Mouse (Mus musculus): Measurements from ENCODE around the gene Blmh. TPM values are rescaled to one million over a fixed set of nuclear protein-coding genes. Genes with fewer than 3 reads are reported as not detected.
"Not testable (repeated sequence)": the region's sequence is repeated elsewhere in the genome, so short reads cannot be mapped to it uniquely, and the experiment has no call there.

Blmh gene
- polyA plus RNA-seq, 1 experiment from 2014 or later = 139 TPM

DNA sequence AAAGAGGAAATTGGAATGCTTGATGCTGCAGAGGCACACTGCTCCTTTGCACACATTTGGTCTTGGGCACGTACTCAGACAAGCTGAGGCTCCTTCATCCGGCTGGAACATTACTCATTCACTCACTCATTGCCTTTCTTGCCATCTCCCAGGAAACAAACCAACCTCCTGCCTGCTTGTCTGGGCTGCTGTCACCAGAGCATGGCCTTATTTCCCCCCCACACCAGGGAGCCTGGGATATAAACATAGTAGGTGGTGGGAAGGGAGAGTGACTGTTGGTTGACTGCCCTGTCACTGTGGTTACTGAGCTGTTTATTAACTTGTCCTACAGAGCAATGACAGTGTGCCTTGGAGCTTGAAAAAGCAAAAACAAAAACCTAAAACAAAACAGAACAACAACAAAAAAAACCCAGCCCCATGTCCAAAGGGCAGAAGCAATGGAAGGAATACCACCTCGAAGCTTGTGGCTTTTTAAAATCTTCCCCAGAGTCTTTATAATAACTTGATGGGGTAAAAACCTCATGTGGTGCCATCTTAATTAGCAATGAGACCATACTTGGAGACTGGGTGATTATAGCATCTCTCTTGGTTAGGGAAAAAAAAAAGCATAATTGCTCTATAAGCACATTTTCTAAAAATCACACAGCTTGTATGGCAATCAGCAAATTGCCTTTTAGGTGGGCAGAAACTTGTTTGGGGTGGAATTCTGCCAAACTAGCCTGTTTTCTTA lies 13.1 kb upstream of the Blmh start:
- H3K36me3 ChIP-seq (ENCODE audit: control insufficient read depth, insufficient read depth, low read length) = no peaks in the 10 kb centered on the region
- peak overlapping the region; percentile 44; the same call in 1 of the 2 replicates for H3K27ac ChIP-seq (ENCODE audit: low read depth, low read length)
- no peak overlapping the region for H3K4me3 ChIP-seq (ENCODE audit: low read length)
- peaks cover 12% of the 10 kb centered on the region for H3K4me1 ChIP-seq (ENCODE audit: control insufficient read depth, insufficient read depth, low read depth, low read length)
- H3K27me3 ChIP-seq (replicated peaks; ENCODE audit: control insufficient read depth, insufficient read depth, low read length) = no peaks in the 10 kb centered on the region
- no peaks in the 10 kb centered on the region for H3K9me3 ChIP-seq (ENCODE audit: control insufficient read depth, low read length)
- ATAC-seq = peak; percentile 89
- no peak overlapping the region for H3K4me2 ChIP-seq (ENCODE audit: low read length)
- WGBS = 7% methylated on average over 3 of the region's 3 CpGs
- H3K9ac ChIP-seq (ENCODE audit: low read depth, low read length) = no peak overlapping the region

DNA sequence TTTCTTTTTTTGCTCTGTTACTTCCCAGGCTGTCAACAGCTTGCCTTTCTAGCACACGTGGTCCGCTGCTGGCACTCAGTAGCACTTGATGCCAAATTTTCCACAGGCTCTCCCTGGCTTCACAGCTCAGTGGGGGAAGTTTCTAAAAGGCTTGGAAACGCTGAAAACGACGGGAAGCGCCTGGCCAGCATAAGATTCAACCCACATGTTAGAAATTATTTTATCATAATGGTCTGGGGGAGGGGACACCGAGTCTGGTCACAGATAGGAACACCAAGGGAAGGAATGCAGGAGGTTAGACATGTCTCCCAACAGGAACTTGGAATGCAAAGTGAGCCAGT lies 12.6 kb upstream of the Blmh start:
- ATAC-seq = peak; percentile 73; the same call in 1 of the 2 replicates
- WGBS = 25% methylated on average over 7 of the region's 7 CpGs

DNA sequence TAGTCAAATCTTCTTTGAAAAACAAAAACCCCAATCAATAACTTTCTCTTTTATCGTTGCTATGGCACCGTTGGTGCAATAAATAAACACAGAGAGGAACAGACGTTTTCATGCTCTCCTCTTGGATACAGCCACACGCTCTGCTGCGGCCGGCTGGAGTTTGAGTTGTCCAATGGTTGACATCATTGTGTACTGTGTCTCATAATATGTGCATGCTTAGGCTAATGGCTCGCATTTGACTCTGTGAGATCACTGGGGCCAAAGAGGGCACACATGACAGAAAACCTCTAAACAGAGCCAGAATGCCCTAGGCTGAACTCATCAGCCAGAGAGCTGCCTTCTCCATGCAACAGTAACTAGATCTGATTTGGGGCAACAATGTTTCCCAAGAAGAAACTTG lies 10.2 kb upstream of the Blmh start:
- H3K4me2 ChIP-seq (ENCODE audit: low read length) = no peak overlapping the region
- H3K4me1 ChIP-seq (ENCODE audit: control insufficient read depth, insufficient read depth, low read depth, low read length) = peaks cover 12% of the 10 kb centered on the region
- WGBS = 67% methylated on average over 7 of the region's 7 CpGs
- no peak for ATAC-seq
- H3K36me3 ChIP-seq (ENCODE audit: control insufficient read depth, insufficient read depth, low read length) = no peaks in the 10 kb centered on the region
- no peak overlapping the region for H3K27ac ChIP-seq (ENCODE audit: low read depth, low read length)
- H3K27me3 ChIP-seq (replicated peaks; ENCODE audit: control insufficient read depth, insufficient read depth, low read length) = no peaks in the 10 kb centered on the region
- no peak overlapping the region for H3K9ac ChIP-seq (ENCODE audit: low read depth, low read length)
- no peak overlapping the region for H3K4me3 ChIP-seq (ENCODE audit: low read length)
- H3K9me3 ChIP-seq (ENCODE audit: control insufficient read depth, low read length) = no peaks in the 10 kb centered on the region

More for the DNA sequence above, 12.6 kb upstream of the Blmh start:
- Histone ChIP-seq H3K4me1 (ENCODE audit: control insufficient read depth, insufficient read depth, low read depth, low read length) (peaks cover 12% of the 10 kb centered on the region), H3K4me2 (ENCODE audit: low read length) (no peak overlapping the region), H3K27ac (ENCODE audit: low read depth, low read length) (no peak overlapping the region; the same call in 1 of the 2 replicates), H3K9me3 (ENCODE audit: control insufficient read depth, low read length) (no peaks in the 10 kb centered on the region), H3K27me3 (replicated peaks; ENCODE audit: control insufficient read depth, insufficient read depth, low read length) (no peaks in the 10 kb centered on the region), H3K9ac (ENCODE audit: low read depth, low read length) (no peak overlapping the region), H3K36me3 (ENCODE audit: control insufficient read depth, insufficient read depth, low read length) (no peaks in the 10 kb centered on the region), H3K4me3 (ENCODE audit: low read length) (no peak overlapping the region)

- H3K9me3 ChIP-seq (ENCODE audit: control insufficient read depth, low read length) = no peaks in the 10 kb centered on the region
- no peaks in the 10 kb centered on the region for H3K27me3 ChIP-seq (replicated peaks; ENCODE audit: control insufficient read depth, insufficient read depth, low read length)
- no peaks in the 10 kb centered on the region for H3K36me3 ChIP-seq (ENCODE audit: control insufficient read depth, insufficient read depth, low read length)
- 39% methylated on average over 13 of the region's 13 CpGs for WGBS
- no peak for ATAC-seq
- H3K9ac ChIP-seq (ENCODE audit: low read depth, low read length) = no peak overlapping the region
- H3K4me2 ChIP-seq (ENCODE audit: low read length) = no peak overlapping the region
- peaks cover 6% of the 10 kb centered on the region; the same call in 1 of the 2 replicates for H3K4me1 ChIP-seq (ENCODE audit: control insufficient read depth, insufficient read depth, low read depth, low read length)
- H3K4me3 ChIP-seq (ENCODE audit: low read length) = no peak overlapping the region
- no peak overlapping the region for H3K27ac ChIP-seq (ENCODE audit: low read depth, low read length)
Measured at GRCm38 (mm10) chr11:76916539-76917229, 7.9 kb upstream of the Blmh start.

- H3K36me3 ChIP-seq (ENCODE audit: control insufficient read depth, insufficient read depth, low read length) = no peaks in the 10 kb centered on the region
- no peaks in the 10 kb centered on the region for H3K27me3 ChIP-seq (replicated peaks; ENCODE audit: control insufficient read depth, insufficient read depth, low read length)
- no peak overlapping the region for H3K4me3 ChIP-seq (ENCODE audit: low read length)
- no peak for ATAC-seq
- WGBS = 57% methylated on average over 3 of the region's 3 CpGs
- H3K9me3 ChIP-seq (ENCODE audit: control insufficient read depth, low read length) = no peaks in the 10 kb centered on the region
- H3K4me1 ChIP-seq (ENCODE audit: control insufficient read depth, insufficient read depth, low read depth, low read length) = peaks cover 3% of the 10 kb centered on the region; the same call in 1 of the 2 replicates
- no peak overlapping the region for H3K27ac ChIP-seq (ENCODE audit: low read depth, low read length)
- no peak overlapping the region for H3K4me2 ChIP-seq (ENCODE audit: low read length)
- H3K9ac ChIP-seq (ENCODE audit: low read depth, low read length) = no peak overlapping the region
Measured at GRCm38 (mm10) chr11:76917230-76917548, 7.4 kb upstream of the Blmh start.

DNA sequence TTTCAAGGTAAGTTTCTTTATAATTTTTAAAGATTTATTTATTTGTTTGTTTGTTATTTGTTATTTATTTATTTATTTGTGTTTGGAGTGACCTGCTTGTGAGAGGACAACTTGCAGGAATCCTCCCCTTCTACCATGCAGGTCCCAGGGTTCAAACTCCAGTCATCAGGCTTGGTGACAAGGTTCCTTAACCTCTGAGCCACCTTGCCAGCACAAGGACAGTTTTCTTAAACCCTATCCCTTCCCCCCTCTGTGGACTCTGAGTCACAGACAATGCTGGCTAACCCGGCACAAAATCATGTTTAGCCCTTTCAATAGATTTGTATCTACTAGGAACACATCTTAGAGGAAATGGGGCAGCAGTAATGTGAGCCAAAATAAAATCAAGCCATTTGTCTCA lies 4.0 kb upstream of the Blmh start:
- WGBS = 55% methylated on average over 1 of the region's 1 CpGs
- no peaks in the 10 kb centered on the region for H3K9me3 ChIP-seq (ENCODE audit: control insufficient read depth, low read length)
- H3K27ac ChIP-seq (ENCODE audit: low read depth, low read length) = no peak overlapping the region
- ATAC-seq = no peak
- no peaks in the 10 kb centered on the region for H3K4me1 ChIP-seq (ENCODE audit: control insufficient read depth, insufficient read depth, low read depth, low read length)
- H3K4me3 ChIP-seq (ENCODE audit: low read length) = no peak overlapping the region
- H3K27me3 ChIP-seq (replicated peaks; ENCODE audit: control insufficient read depth, insufficient read depth, low read length) = no peaks in the 10 kb centered on the region
- H3K9ac ChIP-seq (ENCODE audit: low read depth, low read length) = no peak overlapping the region
- H3K36me3 ChIP-seq (ENCODE audit: control insufficient read depth, insufficient read depth, low read length) = no peaks in the 10 kb centered on the region
- no peak overlapping the region for H3K4me2 ChIP-seq (ENCODE audit: low read length)

GRCm38 (mm10) chr11:76928586-76928985 lies 4.0 kb downstream of the Blmh start:
- 93% methylated on average over 8 of the region's 8 CpGs for WGBS
- not testable (repeated sequence) for H3K4me3 ChIP-seq (ENCODE audit: low read length); H3K27me3 ChIP-seq (replicated peaks; ENCODE audit: control insufficient read depth, insufficient read depth, low read length); H3K4me1 ChIP-seq (ENCODE audit: control insufficient read depth, insufficient read depth, low read depth, low read length); H3K9me3 ChIP-seq (ENCODE audit: control insufficient read depth, low read length); H3K36me3 ChIP-seq (ENCODE audit: control insufficient read depth, insufficient read depth, low read length); ATAC-seq; H3K27ac ChIP-seq (ENCODE audit: low read depth, low read length); H3K4me2 ChIP-seq (ENCODE audit: low read length); H3K9ac ChIP-seq (ENCODE audit: low read depth, low read length)

DNA sequence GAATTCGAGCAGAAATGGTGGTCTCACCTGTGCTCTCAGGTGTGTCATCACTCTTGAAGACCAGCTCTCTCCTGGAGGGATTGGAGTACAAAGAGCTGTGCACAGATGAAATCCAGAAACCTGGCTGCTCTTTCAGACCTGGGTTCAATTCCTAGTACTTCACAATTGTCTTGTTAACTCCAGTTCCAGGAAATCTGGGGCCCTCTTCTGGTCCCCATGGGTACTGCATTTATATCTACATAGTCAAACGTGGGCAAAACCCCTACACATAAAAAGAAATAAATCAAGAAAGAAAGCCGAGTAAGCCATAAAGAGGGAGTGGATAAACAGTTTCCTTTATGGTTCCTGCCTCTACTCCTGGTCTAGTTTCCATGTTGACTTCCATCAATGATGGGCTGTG lies 8.6 kb downstream of the Blmh start:
- H3K9me3 ChIP-seq (ENCODE audit: control insufficient read depth, low read length) = no peaks in the 10 kb centered on the region
- H3K36me3 ChIP-seq (ENCODE audit: control insufficient read depth, insufficient read depth, low read length) = no peaks in the 10 kb centered on the region
- 61% methylated on average over 3 of the region's 3 CpGs for WGBS
- ATAC-seq = no peak
- H3K27me3 ChIP-seq (replicated peaks; ENCODE audit: control insufficient read depth, insufficient read depth, low read length) = no peaks in the 10 kb centered on the region
- no peak overlapping the region for H3K9ac ChIP-seq (ENCODE audit: low read depth, low read length)
- H3K4me2 ChIP-seq (ENCODE audit: low read length) = no peak overlapping the region
- H3K4me1 ChIP-seq (ENCODE audit: control insufficient read depth, insufficient read depth, low read depth, low read length) = no peaks in the 10 kb centered on the region
- no peak overlapping the region for H3K4me3 ChIP-seq (ENCODE audit: low read length)
- H3K27ac ChIP-seq (ENCODE audit: low read depth, low read length) = no peak overlapping the region

DNA sequence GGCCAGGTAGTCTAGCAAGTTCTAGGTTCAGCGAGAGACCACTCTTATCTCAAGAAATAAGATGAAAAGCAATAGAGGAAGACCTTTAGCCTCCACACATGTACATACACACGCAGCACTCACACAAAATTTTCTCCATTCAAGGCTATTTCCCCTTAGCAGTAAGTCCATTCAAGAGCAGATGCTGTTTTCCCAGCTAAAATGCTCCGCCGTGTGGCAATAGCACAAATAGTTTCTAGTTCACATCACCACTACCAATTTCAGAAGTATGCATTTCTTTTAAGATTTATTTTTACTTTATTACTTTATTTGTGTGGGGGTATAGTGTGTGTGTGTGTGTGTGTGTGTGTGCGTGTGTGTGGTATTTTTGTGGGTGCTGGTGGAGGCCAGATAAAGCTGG lies 12.0 kb downstream of the Blmh start:
- Histone ChIP-seq H3K9ac (ENCODE audit: low read depth, low read length) (no peak overlapping the region), H3K9me3 (ENCODE audit: control insufficient read depth, low read length) (no peaks in the 10 kb centered on the region), H3K4me2 (ENCODE audit: low read length) (no peak overlapping the region), H3K4me1 (ENCODE audit: control insufficient read depth, insufficient read depth, low read depth, low read length) (no peaks in the 10 kb centered on the region), H3K4me3 (ENCODE audit: low read length) (no peak overlapping the region), H3K27ac (ENCODE audit: low read depth, low read length) (no peak overlapping the region), H3K36me3 (ENCODE audit: control insufficient read depth, insufficient read depth, low read length) (no peaks in the 10 kb centered on the region), H3K27me3 (replicated peaks; ENCODE audit: control insufficient read depth, insufficient read depth, low read length) (no peaks in the 10 kb centered on the region)
- 79% methylated on average over 5 of the region's 5 CpGs for WGBS
- ATAC-seq = no peak

Measured in hindbrain, embryonic 16.5 days (tissue).